Comparison of ENCODE assay signal across 18 mouse cellular contexts in genomic region chr10:13118024-13118769, GRCm38 (mm10). TPM values are rescaled to one million over a fixed set of nuclear protein-coding genes. Genes with fewer than 3 reads are reported as not detected.
DNase-seq lines count a peak whose midpoint lies in the region; ATAC-seq and TF ChIP-seq lines count a peak whose summit lies in the region.
"Had no signal": no experiment of that assay in that cellular context is flagged by ENCODE, and none has a peak within 500 bp of the region (broad histone marks: within the 10 kb centered on the region; RNA-seq: fewer than 3 reads in every experiment).

No protein-coding gene starts in this region.

- no peak overlapping the region for H3K4me2 ChIP-seq in heart, embryonic 13.5 days
- H3K4me2 ChIP-seq in limb, embryonic 12.5 days, result no peak overlapping the region
- H3K4me2 ChIP-seq in stomach, postnatal 0 days (replicated peaks; ENCODE audit: low read depth), result no peak overlapping the region

- H3K36me3 ChIP-seq in heart, embryonic 13.5 days, result peaks cover 64% of the 10 kb centered on the region
- no peaks in the 10 kb centered on the region for H3K36me3 ChIP-seq in limb, embryonic 12.5 days
- H3K36me3 ChIP-seq in limb, embryonic 10.5 days, result no peaks in the 10 kb centered on the region
- no peaks in the 10 kb centered on the region for H3K36me3 ChIP-seq in stomach, postnatal 0 days (ENCODE audit: control insufficient read depth, insufficient read depth, low read length)

- no peak for ATAC-seq in heart, embryonic 13.5 days (ENCODE audit: extremely low read depth, insufficient number of reproducible peaks, low FRiP score, low TSS enrichment)
- no peak for ATAC-seq in limb, embryonic 12.5 days (ENCODE audit: insufficient number of reproducible peaks, insufficient read depth, low FRiP score, low TSS enrichment, low read depth)
- no peak for ATAC-seq in stomach, postnatal 0 days (ENCODE audit: low FRiP score, low TSS enrichment)
- ATAC-seq: liver, postnatal 0 days had no signal

- H3K4me3 ChIP-seq in heart, embryonic 13.5 days, result no peak overlapping the region
- no peak overlapping the region for H3K4me3 ChIP-seq in limb, embryonic 12.5 days (replicated peaks)
- no peak overlapping the region for H3K4me3 ChIP-seq in limb, embryonic 10.5 days
- no peak overlapping the region for H3K4me3 ChIP-seq in stomach, postnatal 0 days (ENCODE audit: low read depth, low read length)
- H3K4me3 ChIP-seq: erythroblast, embryonic 14.5 days had no signal

- no peak for TF ChIP-seq EP300 in stomach, postnatal 0 days (optimal IDR thresholded peaks at IDR 0.05)

- H3K9ac ChIP-seq in heart, embryonic 13.5 days, result no peak overlapping the region
- H3K9ac ChIP-seq in limb, embryonic 12.5 days (replicated peaks), result no peak overlapping the region
- no peak overlapping the region for H3K9ac ChIP-seq in stomach, postnatal 0 days (ENCODE audit: low read length)
- H3K9ac ChIP-seq: liver, postnatal 0 days had no signal

- no peak for TF ChIP-seq CTCF in stomach, postnatal 0 days (IDR thresholded peaks at IDR 0.05; ENCODE audit: low read depth)

- H3K9me3 ChIP-seq in heart, embryonic 13.5 days, result no peaks in the 10 kb centered on the region
- H3K9me3 ChIP-seq in limb, embryonic 12.5 days, result no peaks in the 10 kb centered on the region
- no peaks in the 10 kb centered on the region for H3K9me3 ChIP-seq in limb, embryonic 10.5 days (replicated peaks)
- H3K9me3 ChIP-seq in stomach, postnatal 0 days (ENCODE audit: control insufficient read depth, low read length), result no peaks in the 10 kb centered on the region

- no peak for DNase-seq in heart, postnatal 4 days
- no peak for DNase-seq in limb, embryonic 10.5 days (ENCODE audit: low spot score)
- peak; percentile 28 for DNase-seq in retina, embryonic 14.5 days (ENCODE audit: low spot score)
- DNase-seq in retina, postnatal 1 day, result no peak
- no peak for DNase-seq in stomach, postnatal 0 days (ENCODE audit: low spot score)
- DNase-seq in frontal cortex, postnatal 36 days (ENCODE audit: low spot score in 2 of 2), result no peak
- DNase-seq: cerebellum, adult 9-11 months; gastrocnemius, postnatal 14 days; kidney, adult 11 months; liver, postnatal 0 days; spleen, adult 18-20 months; thymus, adult 18-20 months had no signal

- peak overlapping the region; percentile 90 for H3K27ac ChIP-seq in heart, embryonic 13.5 days (replicated peaks)
- peak overlapping the region; percentile 25; the same call in 1 of the 2 replicates for H3K27ac ChIP-seq in limb, embryonic 12.5 days
- no peak overlapping the region; the same call in 1 of the 2 replicates for H3K27ac ChIP-seq in limb, embryonic 10.5 days
- peak overlapping the region; percentile 46 for H3K27ac ChIP-seq in stomach, postnatal 0 days (replicated peaks)

- H3K4me1 ChIP-seq in heart, embryonic 13.5 days, result peaks cover 62% of the 10 kb centered on the region
- H3K4me1 ChIP-seq in limb, embryonic 12.5 days (replicated peaks), result peaks cover 6% of the 10 kb centered on the region
- peaks cover 31% of the 10 kb centered on the region for H3K4me1 ChIP-seq in limb, embryonic 10.5 days
- H3K4me1 ChIP-seq in stomach, postnatal 0 days (replicated peaks; ENCODE audit: control insufficient read depth, insufficient read depth), result peaks cover 4% of the 10 kb centered on the region

- H3K27me3 ChIP-seq in heart, embryonic 13.5 days (replicated peaks), result no peaks in the 10 kb centered on the region
- no peaks in the 10 kb centered on the region for H3K27me3 ChIP-seq in limb, embryonic 12.5 days
- no peaks in the 10 kb centered on the region for H3K27me3 ChIP-seq in limb, embryonic 10.5 days (ENCODE audit: low read depth, poor library complexity, severe bottlenecking)
- no peaks in the 10 kb centered on the region for H3K27me3 ChIP-seq in stomach, postnatal 0 days (ENCODE audit: control insufficient read depth, insufficient read depth, low read length)

- WGBS in heart, embryonic 13.5 days, result 55% methylated on average over 7 of the region's 7 CpGs
- 75% methylated on average over 7 of the region's 7 CpGs for WGBS in limb, embryonic 12.5 days
- WGBS in limb, embryonic 10.5 days, result 76% methylated on average over 7 of the region's 7 CpGs
- 65% methylated on average over 7 of the region's 7 CpGs for WGBS in stomach, postnatal 0 days

RNA-seq across cellular contexts. Expression of gene Plagl1, which starts 57.9 kb away (rescaled TPM):
- 202 and 217 TPM in 2 replicates for polyA plus RNA-seq in heart, embryonic 13.5 days (2015; fragmentation: Nextera tagmentation; extraction: Ambion mirVana)
- total RNA-seq in heart, postnatal 4 days (2021), result 100 to 1,000 TPM; 145 to 147 TPM
- polyA plus RNA-seq in limb, embryonic 12.5 days (2016; fragmentation: Nextera tagmentation; extraction: Ambion mirVana), result 64.5 and 88.5 TPM in 2 replicates
- 37.3 and 42.6 TPM in 2 replicates for polyA plus RNA-seq in limb, embryonic 10.5 days (2016; fragmentation: Nextera tagmentation; extraction: Ambion mirVana)
- 81.0 and 99.4 TPM in 2 replicates for polyA plus RNA-seq in stomach, postnatal 0 days (2015; fragmentation: Nextera tagmentation; extraction: Ambion mirVana)

RNA-seq across cellular contexts. Expression of gene Zc2hc1b, which starts 59.6 kb away (rescaled TPM):
- not detected in 2 replicates for polyA plus RNA-seq in heart, embryonic 13.5 days (2015; fragmentation: Nextera tagmentation; extraction: Ambion mirVana)
- total RNA-seq in heart, postnatal 4 days (2021), result not detected
- not detected in 2 replicates for polyA plus RNA-seq in limb, embryonic 12.5 days (2016; fragmentation: Nextera tagmentation; extraction: Ambion mirVana)
- polyA plus RNA-seq in limb, embryonic 10.5 days (2016; fragmentation: Nextera tagmentation; extraction: Ambion mirVana), result not detected in 2 replicates
- polyA plus RNA-seq in stomach, postnatal 0 days (2015; fragmentation: Nextera tagmentation; extraction: Ambion mirVana), result not detected in 2 replicates
- total RNA-seq: adrenal gland, adult 18-20 months; gastrocnemius, postnatal 14 days; left cerebral cortex, postnatal 25 days; monocyte, adult 5-6 weeks had no signal
- polyA plus RNA-seq: erythroblast, embryonic 14.5 days; liver, postnatal 0 days had no signal
